Mouse (Mus musculus): ENCODE results near the gene Triobp. TPM values are rescaled to one million over a fixed set of nuclear protein-coding genes. Genes with fewer than 3 reads are reported as not detected.

Gene Triobp
- 39.2 and 44.9 TPM in 2 replicates for polyA plus RNA-seq (2015; fragmentation: Nextera tagmentation; extraction: Ambion mirVana)

DNA sequence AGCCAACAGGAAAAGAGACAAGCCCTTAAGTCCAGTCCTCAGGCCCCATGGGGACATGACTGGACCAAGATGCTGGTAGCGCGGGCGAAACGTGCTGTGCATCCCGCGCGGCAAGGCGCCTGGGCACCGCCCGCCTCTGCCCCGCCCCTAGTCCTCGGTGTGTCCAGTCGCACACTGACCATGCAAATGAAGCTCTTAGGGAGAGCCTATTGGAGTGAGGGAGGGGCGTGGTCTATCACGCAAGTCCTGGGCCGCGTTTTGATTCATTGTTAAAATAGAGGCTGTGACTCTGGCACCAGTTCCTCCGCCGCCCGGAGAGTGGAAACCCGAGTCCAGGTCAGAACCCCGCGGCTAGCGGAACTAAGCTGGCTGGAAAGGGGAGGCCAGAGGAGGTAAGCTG, at the start of gene Triobp:
TSS of gene Triobp (plus strand) at position 68 of the 400 bp plus-strand sequence.
- H3K27ac ChIP-seq, result peak within 1 kb of the TSS; percentile 24; the same call in 1 of the 2 replicates
- peak; percentile 97 for ATAC-seq (ENCODE audit: borderline replicate concordance, extremely low read depth, low FRiP score, low TSS enrichment)
- H3K4me3 ChIP-seq, result peak within 1 kb of the TSS; percentile 49
- peaks cover 14% of the 10 kb centered on the region for H3K4me1 ChIP-seq
- H3K36me3 ChIP-seq, result no peaks in the 10 kb centered on the region
- no peaks in the 10 kb centered on the region for H3K9me3 ChIP-seq
- peaks cover 11% of the 10 kb centered on the region; the same call in 1 of the 2 replicates for H3K27me3 ChIP-seq
- peak within 1 kb of the TSS; percentile 53 for H3K9ac ChIP-seq
- WGBS, result under 1% methylated on average over 24 of the region's 24 CpGs
- peak within 1 kb of the TSS; percentile 91 for H3K4me2 ChIP-seq

DNA sequence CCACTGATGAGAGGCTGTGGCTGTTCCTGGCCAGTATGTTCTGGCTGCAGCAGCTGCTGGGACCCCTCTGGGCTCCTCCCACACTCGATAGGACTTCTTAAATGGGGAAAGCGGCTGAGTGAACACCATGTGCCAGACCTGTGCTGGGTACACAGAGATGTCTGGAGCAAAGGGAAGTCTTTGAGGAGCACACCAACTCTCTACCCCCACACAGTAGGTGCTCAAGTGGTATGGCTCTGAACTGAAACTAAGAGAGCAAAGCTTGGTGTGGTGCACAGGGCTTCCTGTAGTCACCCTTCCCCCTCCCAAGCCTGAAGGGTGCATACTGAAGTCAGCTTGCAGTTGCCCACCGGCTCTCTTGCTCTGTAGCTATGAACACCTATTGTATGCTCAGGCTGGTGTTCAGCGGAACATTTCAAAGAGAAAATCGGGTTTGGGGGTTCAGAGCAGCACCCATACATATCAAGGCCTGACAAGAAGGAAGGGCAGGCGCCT, 49.0 kb upstream of the Triobp start:
- peak overlapping the region; percentile 90 for H3K4me2 ChIP-seq
- H3K9me3 ChIP-seq, result no peaks in the 10 kb centered on the region
- ATAC-seq (ENCODE audit: borderline replicate concordance, extremely low read depth, low FRiP score, low TSS enrichment), result no peak
- peak overlapping the region; percentile 72 for H3K27ac ChIP-seq
- peak overlapping the region; percentile 86 for H3K4me3 ChIP-seq
- H3K4me1 ChIP-seq, result peaks cover 61% of the 10 kb centered on the region
- peaks cover 15% of the 10 kb centered on the region for H3K36me3 ChIP-seq
- WGBS, result 40% methylated on average over 6 of the region's 6 CpGs
- peak overlapping the region; percentile 87; the same call in 1 of the 2 replicates for H3K9ac ChIP-seq
- H3K27me3 ChIP-seq, result no peaks in the 10 kb centered on the region

DNA sequence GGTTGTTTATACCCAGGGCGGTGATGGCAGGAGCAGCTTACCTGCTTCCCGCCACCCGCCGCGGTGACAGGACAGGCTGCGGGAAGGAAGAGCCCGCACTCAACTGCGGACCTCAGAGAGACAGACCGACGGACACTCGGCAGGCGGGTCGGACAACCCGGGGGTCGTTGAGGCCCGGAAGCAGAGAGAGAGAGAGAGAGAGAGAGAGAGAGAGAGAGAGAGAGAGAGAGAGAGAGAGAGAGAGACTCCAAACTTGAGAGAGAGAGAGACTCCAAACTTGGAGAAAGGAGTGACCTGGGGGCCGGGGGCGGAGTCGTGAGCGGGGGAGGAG, 48.1 kb upstream of the Triobp start, which contains the start of gene Gm49510:
TSS of gene Gm49510 (plus strand) at position 259 of the 331 bp plus-strand sequence.
- Histone ChIP-seq H3K4me3 (peak within 1 kb of the TSS; percentile 86), H3K36me3 (peaks cover 18% of the 10 kb centered on the region; the same call in 1 of the 2 replicates), H3K9ac (peak within 1 kb of the TSS; percentile 87), H3K4me1 (peaks cover 54% of the 10 kb centered on the region), H3K27ac (peak within 1 kb of the TSS; percentile 74), H3K27me3 (no peaks in the 10 kb centered on the region), H3K4me2 (peak within 1 kb of the TSS; percentile 90), H3K9me3 (no peaks in the 10 kb centered on the region)
- 4% methylated on average over 20 of the region's 20 CpGs for WGBS
- no peak for ATAC-seq (ENCODE audit: borderline replicate concordance, extremely low read depth, low FRiP score, low TSS enrichment)

DNA sequence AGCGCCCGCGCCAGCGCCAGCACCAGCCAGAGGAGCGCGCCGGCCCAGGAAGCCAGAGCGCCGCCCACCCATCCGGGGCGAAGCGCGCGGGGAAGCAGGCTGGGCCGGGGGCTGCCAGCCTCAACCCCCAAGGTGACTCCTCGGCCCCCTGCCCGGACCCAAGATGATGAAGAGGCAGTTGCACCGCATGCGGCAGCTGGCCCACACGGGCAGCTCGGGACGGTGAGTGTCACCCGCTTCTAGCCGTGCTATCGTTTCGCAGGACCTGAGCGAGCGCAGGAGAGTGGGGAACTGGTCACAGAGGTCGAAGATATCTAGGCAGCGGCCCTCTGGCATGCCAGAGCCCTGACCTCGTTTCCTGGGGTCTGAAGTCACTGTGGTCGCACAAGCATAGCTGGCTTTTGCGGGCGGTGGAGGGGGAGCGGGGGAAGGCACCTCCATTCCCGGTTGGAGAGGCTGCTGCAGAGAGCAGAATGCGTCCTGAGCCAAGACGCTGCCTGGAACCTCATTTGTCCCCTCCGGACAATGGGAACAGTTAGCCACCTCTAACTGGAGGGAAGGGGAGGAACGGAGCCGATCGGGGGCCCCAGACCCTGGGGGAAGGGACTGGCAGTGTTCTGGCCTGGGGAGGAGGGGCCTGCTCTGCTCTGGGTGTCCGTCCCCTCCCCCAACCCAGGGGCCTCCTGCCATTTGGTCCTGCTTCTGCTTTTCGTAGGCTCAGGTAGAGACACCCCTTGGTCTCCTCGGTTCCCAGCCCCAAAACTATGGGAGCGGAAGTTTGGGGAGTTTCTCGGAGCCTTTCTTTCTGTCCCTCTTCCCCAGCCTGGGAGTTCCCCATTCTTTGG, 47.6 kb upstream of the Triobp start, which contains the start of gene Sh3bp1:
TSS of gene Sh3bp1 (plus strand) at position 29 of the 845 bp plus-strand sequence.
- H3K36me3 ChIP-seq, result peaks cover 24% of the 10 kb centered on the region
- H3K9ac ChIP-seq, result peak within 1 kb of the TSS; percentile 87
- H3K4me3 ChIP-seq, result peak within 1 kb of the TSS; percentile 86
- no peaks in the 10 kb centered on the region for H3K9me3 ChIP-seq
- peak within 1 kb of the TSS; percentile 74 for H3K27ac ChIP-seq
- H3K4me1 ChIP-seq, result peaks cover 51% of the 10 kb centered on the region
- peak; percentile 69 for ATAC-seq (ENCODE audit: borderline replicate concordance, extremely low read depth, low FRiP score, low TSS enrichment)
- WGBS, result under 1% methylated on average over 47 of the region's 47 CpGs
- H3K4me2 ChIP-seq, result peak within 1 kb of the TSS; percentile 90
- H3K27me3 ChIP-seq, result no peaks in the 10 kb centered on the region

DNA sequence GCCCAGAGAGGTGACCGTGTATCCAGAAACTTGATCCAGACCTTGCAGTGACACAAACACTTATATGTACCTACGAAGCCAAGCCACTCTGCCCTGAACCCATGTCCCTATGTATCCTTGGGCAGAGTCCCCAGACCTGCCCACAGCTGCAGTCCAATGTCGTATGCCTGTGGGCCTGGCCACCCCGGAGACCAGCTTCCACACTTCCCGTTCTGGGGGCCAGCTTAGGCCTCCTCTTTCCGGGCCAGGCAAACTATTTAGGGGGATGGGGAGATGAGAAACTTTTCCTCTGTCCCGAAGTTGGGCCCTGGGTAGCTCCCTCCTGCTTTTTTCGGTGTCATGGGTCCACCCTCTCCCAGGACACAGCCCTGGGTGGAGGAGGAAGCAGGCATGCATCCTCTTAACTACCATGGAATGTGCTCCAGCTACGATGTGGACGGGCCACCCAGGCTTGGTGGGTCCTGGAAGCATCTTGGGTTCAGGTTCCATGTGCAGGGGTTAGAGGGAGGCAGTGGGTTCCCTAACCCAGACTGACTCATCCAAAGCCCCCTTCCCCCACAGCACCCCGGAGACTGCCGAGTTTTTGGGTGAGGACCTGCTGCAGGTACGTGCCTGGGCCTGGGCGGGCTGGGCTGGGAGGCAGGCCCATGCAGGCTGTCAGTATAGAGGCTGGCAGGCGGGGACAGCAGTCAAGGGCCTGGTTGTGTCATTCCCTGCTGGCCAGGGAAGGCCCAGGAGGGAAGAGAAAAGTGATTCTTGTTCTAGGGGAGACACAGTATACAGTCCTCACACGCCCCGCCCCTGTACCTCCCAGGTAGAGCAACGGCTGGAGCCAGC, 46.7 kb upstream of the Triobp start:
- no peaks in the 10 kb centered on the region for H3K9me3 ChIP-seq
- peak overlapping the region; percentile 90 for H3K4me2 ChIP-seq
- 12% methylated on average over 18 of the region's 18 CpGs for WGBS
- H3K4me3 ChIP-seq, result peak overlapping the region; percentile 86
- peaks cover 27% of the 10 kb centered on the region for H3K36me3 ChIP-seq
- peak overlapping the region; percentile 87 for H3K9ac ChIP-seq
- H3K27me3 ChIP-seq, result no peaks in the 10 kb centered on the region
- ATAC-seq (ENCODE audit: borderline replicate concordance, extremely low read depth, low FRiP score, low TSS enrichment), result peak; percentile 37; the same call in 1 of the 2 replicates
- H3K27ac ChIP-seq, result peak overlapping the region; percentile 74
- peaks cover 49% of the 10 kb centered on the region for H3K4me1 ChIP-seq

DNA sequence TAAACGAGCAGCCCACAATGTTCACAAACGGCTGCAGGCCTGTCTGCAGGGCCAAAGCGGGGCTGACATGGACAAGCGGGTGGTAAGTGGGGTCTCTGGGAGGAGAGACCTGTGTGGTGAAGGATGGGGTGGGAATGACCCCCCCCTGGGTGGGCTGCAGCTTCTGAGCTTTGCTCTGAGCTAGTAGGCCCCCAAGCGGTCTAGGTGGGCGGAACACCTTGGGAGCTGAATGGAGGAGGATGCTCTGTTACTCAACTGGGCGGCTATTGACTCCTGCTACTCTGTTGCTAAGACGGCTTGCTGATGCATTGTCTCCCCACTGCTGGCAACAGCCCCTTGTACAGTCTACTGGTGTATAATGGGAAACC, 46.1 kb upstream of the Triobp start:
- H3K27me3 ChIP-seq, result no peaks in the 10 kb centered on the region
- H3K9ac ChIP-seq, result peak overlapping the region; percentile 87
- H3K4me3 ChIP-seq, result peak overlapping the region; percentile 86
- H3K36me3 ChIP-seq, result peaks cover 33% of the 10 kb centered on the region
- peak overlapping the region; percentile 90 for H3K4me2 ChIP-seq
- WGBS, result 32% methylated on average over 8 of the region's 8 CpGs
- peaks cover 45% of the 10 kb centered on the region for H3K4me1 ChIP-seq
- H3K27ac ChIP-seq, result peak overlapping the region; percentile 74; the same call in 1 of the 2 replicates
- no peak for ATAC-seq (ENCODE audit: borderline replicate concordance, extremely low read depth, low FRiP score, low TSS enrichment)
- no peaks in the 10 kb centered on the region for H3K9me3 ChIP-seq

DNA sequence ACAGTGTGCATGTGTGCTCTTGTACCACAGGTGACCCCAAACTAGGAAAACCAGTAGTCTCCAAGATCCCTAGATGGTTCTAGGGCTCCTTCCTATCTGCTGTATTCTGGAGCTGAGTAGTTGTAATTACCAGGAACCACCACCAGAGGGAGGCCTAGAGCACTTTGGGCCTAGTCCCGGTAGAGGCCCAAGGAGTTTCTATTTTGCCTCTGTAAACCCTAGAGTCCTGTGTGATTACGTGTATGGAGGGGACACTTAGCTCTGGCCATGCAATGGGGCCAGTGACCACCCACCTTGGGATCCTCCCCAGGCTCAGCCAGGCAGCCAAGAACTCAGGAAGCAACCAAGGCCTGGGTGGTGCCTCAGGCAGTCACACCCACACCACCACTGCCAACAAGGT, 44.3 kb upstream of the Triobp start:
- WGBS, result 2% methylated on average over 2 of the region's 2 CpGs
- Histone ChIP-seq H3K27me3 (no peaks in the 10 kb centered on the region), H3K36me3 (peaks cover 52% of the 10 kb centered on the region), H3K9me3 (no peaks in the 10 kb centered on the region), H3K4me1 (peaks cover 35% of the 10 kb centered on the region), H3K9ac (0 out of 2 replicates have a peak overlapping the region, but pooled peaks have one; percentile 4), H3K4me2 (no peak overlapping the region), H3K4me3 (no peak overlapping the region), H3K27ac (no peak overlapping the region)
- ATAC-seq (ENCODE audit: borderline replicate concordance, extremely low read depth, low FRiP score, low TSS enrichment), result no peak

DNA sequence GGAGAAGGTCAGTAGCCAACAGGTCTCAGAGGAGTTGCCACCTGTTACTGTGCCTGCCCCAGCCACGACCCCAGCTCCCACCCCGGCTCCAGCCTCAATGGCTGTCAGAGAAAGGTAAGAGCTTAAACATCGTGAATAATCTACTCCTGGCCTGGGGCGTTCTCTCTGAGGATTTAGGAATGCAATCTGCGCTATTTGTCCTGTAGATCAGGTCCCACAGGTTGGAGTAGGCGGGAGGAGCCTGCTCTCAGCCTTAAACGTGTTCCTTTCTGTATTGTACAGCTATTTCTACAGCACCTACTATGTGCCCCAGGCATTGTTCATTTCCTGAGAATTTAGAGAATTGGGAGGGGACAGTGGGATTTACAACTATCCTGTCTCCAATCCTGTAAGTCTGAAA, 39.1 kb upstream of the Triobp start:
- Histone ChIP-seq H3K9ac (no peak overlapping the region), H3K27me3 (no peaks in the 10 kb centered on the region), H3K36me3 (peaks cover 73% of the 10 kb centered on the region), H3K9me3 (no peaks in the 10 kb centered on the region), H3K4me3 (no peak overlapping the region), H3K27ac (no peak overlapping the region), H3K4me1 (peaks cover 5% of the 10 kb centered on the region), H3K4me2 (no peak overlapping the region)
- WGBS, result 53% methylated on average over 7 of the region's 7 CpGs
- ATAC-seq (ENCODE audit: borderline replicate concordance, extremely low read depth, low FRiP score, low TSS enrichment), result no peak

DNA sequence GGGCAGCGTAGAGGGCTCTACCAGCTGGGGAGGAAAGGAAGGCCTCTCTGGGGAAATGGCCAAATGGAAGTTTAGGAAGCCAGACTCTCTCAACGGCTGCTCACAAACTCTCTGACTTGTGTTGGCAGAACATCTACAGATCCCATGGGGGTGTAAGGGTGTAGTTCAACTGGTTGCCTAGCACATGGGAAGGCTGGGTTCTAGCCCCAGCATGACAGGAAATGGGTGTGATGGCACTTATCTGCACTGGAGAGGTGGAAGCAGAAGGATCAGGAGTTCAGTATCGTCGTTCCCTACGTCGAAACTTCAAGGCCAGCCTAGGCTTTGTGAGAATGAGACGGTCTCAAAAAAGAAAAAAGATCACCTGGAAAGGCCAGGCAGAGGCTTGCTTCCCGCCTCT, 38.5 kb upstream of the Triobp start:
- 83% methylated on average over 8 of the region's 8 CpGs for WGBS
- H3K27me3 ChIP-seq, result no peaks in the 10 kb centered on the region
- H3K4me2 ChIP-seq, result no peak overlapping the region
- H3K36me3 ChIP-seq, result peaks cover 67% of the 10 kb centered on the region
- no peak for ATAC-seq (ENCODE audit: borderline replicate concordance, extremely low read depth, low FRiP score, low TSS enrichment)
- H3K27ac ChIP-seq, result no peak overlapping the region
- no peak overlapping the region for H3K4me3 ChIP-seq
- H3K4me1 ChIP-seq, result peaks cover 5% of the 10 kb centered on the region
- H3K9ac ChIP-seq, result no peak overlapping the region
- no peaks in the 10 kb centered on the region for H3K9me3 ChIP-seq

DNA sequence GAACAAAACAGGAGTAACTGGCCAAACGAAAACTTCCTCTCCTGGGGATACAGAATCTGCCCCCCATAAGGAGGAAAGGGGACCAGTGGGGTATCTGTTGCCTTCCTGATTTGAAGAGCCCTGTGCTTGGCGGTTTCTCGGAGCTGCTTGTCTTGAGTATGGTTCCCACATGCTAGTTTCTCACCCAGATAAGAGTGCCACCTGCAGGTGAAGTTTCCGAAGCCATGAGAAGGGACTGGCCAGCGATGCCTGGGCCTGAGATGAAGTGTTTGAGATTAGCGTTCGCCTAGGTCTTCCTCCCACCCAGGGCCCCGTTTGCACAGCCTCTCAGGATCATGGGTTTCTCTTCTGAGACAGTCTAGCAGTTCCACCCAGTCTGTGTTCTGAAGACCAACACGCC, 35.5 kb upstream of the Triobp start:
- no peaks in the 10 kb centered on the region for H3K27me3 ChIP-seq
- H3K27ac ChIP-seq, result no peak overlapping the region
- peaks cover 41% of the 10 kb centered on the region for H3K36me3 ChIP-seq
- H3K4me2 ChIP-seq, result no peak overlapping the region
- ATAC-seq (ENCODE audit: borderline replicate concordance, extremely low read depth, low FRiP score, low TSS enrichment), result no peak
- H3K4me3 ChIP-seq, result no peak overlapping the region
- no peaks in the 10 kb centered on the region for H3K9me3 ChIP-seq
- peaks cover 33% of the 10 kb centered on the region for H3K4me1 ChIP-seq
- no peak overlapping the region for H3K9ac ChIP-seq
- WGBS, result 33% methylated on average over 9 of the region's 9 CpGs

DNA sequence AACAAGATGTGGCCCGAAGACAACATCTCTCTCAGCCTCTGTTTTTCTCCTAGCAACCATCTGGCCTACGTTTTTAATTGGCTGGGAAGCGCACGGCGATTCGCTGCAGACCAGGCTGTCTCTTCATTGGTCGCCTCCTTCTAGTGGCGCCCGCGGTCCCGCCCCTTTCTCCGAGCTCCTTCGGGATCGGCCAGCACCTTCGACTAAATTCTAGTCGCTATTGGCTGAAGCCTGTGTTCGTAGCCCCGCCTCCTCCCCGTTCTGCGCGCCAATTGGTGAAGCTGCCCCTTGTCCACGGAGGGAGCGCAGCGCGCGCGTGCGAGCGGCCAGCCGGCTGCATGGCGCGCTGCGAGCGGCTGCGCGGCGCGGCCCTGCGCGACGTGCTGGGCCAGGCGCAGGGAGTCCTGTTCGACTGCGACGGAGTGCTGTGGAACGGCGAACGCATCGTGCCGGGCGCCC, 33.9 kb upstream of the Triobp start, which contains the start of gene Pdxp:
TSS of gene Pdxp (plus strand) at position 288 of the 459 bp plus-strand sequence.
- Histone ChIP-seq H3K9ac (peak within 1 kb of the TSS; percentile 64), H3K27ac (peak within 1 kb of the TSS; percentile 87), H3K4me2 (peak within 1 kb of the TSS; percentile 97), H3K4me3 (peak within 1 kb of the TSS; percentile 65), H3K36me3 (peaks cover 29% of the 10 kb centered on the region), H3K4me1 (peaks cover 33% of the 10 kb centered on the region), H3K27me3 (no peaks in the 10 kb centered on the region), H3K9me3 (no peaks in the 10 kb centered on the region)
- under 1% methylated on average over 50 of the region's 51 CpGs for WGBS
- peak; percentile 93 for ATAC-seq (ENCODE audit: borderline replicate concordance, extremely low read depth, low FRiP score, low TSS enrichment)

Data from lung, embryonic 15.5 days (tissue).